Mouse (Mus musculus) cortical plate, adult 2 months (tissue): Measurements from ENCODE around the gene Aqp2. TPM values are rescaled to one million over a fixed set of nuclear protein-coding genes. Genes with fewer than 3 reads are reported as not detected.

ENCODE experiments used
- H3K27ac ChIP-seq: fragments of 200-500 bp; 2 replicates; pipeline ENCODE4 v1.5.1; 2012; ENCODE audit warnings: low read length, control low read depth, inconsistent platforms; ENCODE audit not compliant: insufficient read depth
- H3K4me1 ChIP-seq: fragments of 200-500 bp; 2 replicates; pipeline ENCODE4 v1.6.1; 2011; ENCODE audit warnings: low read length; ENCODE audit not compliant: control insufficient read depth, insufficient read depth
- H3K4me3 ChIP-seq: fragments of 200-500 bp; 2 replicates; pipeline ENCODE4 v1.5.1; 2011; ENCODE audit warnings: mild to moderate bottlenecking, low read length, control low read depth; ENCODE audit not compliant: insufficient read depth
- CTCF ChIP-seq: fragments of 200-500 bp; IDR thresholded peaks from 2 replicates; pipeline ENCODE4 v1.5.1; 2011; ENCODE audit warnings: mild to moderate bottlenecking, control low read depth, low read length; ENCODE audit not compliant: insufficient read depth; ENCODE audit errors: extremely low read depth
- POLR2A ChIP-seq: fragments of 200-500 bp; IDR thresholded peaks from 2 replicates; pipeline ENCODE4 v1.6.1; 2011; ENCODE audit warnings: mild to moderate bottlenecking, low read length, control low read depth; ENCODE audit not compliant: insufficient read depth; ENCODE audit errors: extremely low read depth
- polyA plus RNA-seq: library from polyadenylated mRNA; depleted of rRNA; stranded (reverse); fragments of >200 nt; gene quantifications from 2 replicates; pipeline ENCODE4 v1.2.3, GENCODE M21; 2012

Gene Aqp2
- polyA plus RNA-seq, 1 experiment = 0.21 TPM

DNA sequence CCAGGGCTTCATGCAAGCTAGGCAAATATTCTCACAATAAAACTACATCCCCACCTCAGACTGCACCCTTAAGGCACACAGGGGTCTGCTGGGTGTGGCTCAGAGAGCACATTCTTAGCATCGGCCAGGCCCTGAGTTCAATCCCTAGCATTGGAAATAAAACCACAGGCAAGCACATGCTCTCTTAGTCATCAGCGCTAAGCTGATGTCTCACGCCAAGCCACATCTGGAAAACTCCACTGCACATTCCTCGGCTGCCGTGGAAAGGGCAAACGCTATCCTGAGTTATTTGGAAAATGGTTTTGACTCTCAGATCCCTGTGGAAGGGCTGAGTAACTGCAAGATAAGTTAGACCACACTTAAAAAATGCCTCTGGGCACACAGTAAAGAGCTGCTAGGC, 25.1 kb upstream of the Aqp2 start:
- TF ChIP-seq POLR2A (no peak), CTCF (no peak)
- Histone ChIP-seq H3K4me1 (no peaks in the 10 kb centered on the region), H3K4me3 (no peak overlapping the region), H3K27ac (no peak overlapping the region)

DNA sequence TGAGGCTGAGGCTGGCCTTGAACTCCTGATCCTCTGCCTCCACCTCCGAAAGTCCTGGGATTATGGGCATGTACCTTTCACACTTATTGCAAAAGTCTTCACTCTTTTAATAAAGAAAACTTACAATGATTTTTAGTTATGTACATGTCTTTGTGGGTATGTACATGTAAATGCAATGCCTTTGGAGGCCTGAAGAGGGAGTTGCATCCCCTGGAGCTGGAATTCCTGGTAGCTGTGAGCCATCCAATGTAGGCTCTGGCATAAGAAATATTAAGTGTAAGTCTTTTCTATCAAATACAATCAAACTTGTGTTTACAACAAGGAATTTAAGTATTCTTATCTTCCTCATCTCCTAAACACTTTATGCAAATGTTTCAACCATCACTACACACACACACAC, 19.9 kb upstream of the Aqp2 start:
- no peaks in the 10 kb centered on the region for H3K4me1 ChIP-seq

DNA sequence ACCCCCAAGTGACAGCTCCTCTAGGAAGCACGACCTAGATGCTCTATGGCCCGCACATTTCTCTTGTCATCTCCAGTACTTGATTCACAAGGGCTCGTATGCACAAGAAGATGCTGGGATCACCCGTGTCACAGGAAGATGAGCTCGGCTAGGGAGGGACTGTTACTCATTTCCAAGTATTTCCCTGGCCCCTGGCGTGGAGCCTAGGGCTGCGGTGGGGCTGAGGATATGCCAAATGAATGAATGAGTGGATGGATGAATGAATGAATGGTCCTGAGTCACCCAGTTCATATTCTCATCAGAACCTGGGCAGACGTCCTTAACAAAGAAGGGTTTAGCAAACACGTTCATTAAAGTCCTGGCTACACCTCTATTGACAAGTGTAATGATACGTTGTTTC, 18.6 kb upstream of the Aqp2 start:
- H3K27ac ChIP-seq = no peak overlapping the region
- H3K4me1 ChIP-seq = no peaks in the 10 kb centered on the region
- H3K4me3 ChIP-seq = no peak overlapping the region
- TF ChIP-seq POLR2A (no peak), CTCF (no peak)

More for the DNA sequence above, 19.9 kb upstream of the Aqp2 start:
- Histone ChIP-seq H3K4me3 (no peak overlapping the region), H3K27ac (no peak overlapping the region)
- TF ChIP-seq CTCF (no peak), POLR2A (no peak)

DNA sequence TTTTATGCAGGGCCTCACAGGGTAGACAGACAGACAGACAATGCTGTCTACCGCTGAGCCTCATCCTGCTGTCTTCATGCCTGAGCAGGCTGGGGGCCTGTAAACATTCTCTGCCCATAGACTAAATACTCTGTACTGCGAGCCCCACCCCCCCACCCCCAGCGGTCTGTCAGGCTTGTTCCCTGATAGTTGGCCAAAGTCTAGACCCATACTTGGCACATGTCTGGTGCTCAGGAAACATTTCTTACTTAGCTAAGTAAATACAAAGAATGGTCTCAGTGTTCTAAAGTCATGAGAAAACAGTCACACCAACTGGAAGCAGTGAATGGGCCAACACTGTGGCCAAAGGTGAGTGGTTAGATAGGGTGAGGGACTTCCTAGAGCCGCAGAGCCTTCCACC, 11.5 kb upstream of the Aqp2 start:
- no peak for TF ChIP-seq CTCF
- no peak for TF ChIP-seq POLR2A
- Histone ChIP-seq H3K27ac (no peak overlapping the region), H3K4me3 (no peak overlapping the region), H3K4me1 (no peaks in the 10 kb centered on the region)

DNA sequence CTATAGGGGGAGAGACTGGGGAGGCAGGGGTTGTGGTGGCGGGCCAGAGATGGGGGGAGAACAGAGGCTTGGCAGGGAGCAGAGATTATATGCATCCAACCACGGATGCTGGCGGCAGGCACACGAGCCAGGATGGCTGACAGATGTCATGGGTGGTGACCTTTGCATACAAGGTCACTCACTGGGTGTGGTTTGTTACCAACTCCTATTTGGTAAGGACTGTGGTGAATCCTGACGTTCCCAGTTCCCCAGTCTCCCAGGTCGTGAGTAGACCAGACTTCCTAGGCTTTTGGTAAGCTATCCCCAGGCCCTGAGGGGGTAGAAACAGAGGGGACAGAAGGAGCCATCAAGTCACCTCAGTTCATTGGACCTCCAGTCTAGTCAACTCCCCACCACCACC, 10.2 kb upstream of the Aqp2 start:
- Histone ChIP-seq H3K4me3 (no peak overlapping the region), H3K4me1 (no peaks in the 10 kb centered on the region), H3K27ac (no peak overlapping the region)
- TF ChIP-seq CTCF (no peak), POLR2A (no peak)

DNA sequence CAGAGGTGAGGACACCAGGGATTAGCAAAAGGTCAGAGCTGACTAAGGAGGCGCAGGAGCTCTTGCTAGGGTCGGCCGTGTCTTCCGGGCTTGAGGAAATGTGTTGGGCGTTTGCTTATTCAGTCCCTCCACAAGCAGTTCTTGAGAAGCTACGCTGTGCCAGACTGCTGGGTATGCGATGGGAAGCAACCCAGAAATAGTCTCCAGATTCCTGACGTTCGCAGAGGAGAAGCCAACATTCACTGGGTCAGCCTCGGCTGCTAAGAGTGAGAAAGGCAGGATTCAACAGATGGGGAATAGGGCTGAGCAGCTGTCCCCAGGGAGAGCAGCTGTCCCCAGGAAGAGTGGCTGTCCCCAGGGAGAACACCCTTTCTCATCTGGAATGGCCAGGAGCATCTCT, 9.7 kb upstream of the Aqp2 start:
- no peak overlapping the region for H3K4me3 ChIP-seq
- no peaks in the 10 kb centered on the region for H3K4me1 ChIP-seq
- TF ChIP-seq CTCF (no peak), POLR2A (no peak)
- H3K27ac ChIP-seq = no peak overlapping the region

DNA sequence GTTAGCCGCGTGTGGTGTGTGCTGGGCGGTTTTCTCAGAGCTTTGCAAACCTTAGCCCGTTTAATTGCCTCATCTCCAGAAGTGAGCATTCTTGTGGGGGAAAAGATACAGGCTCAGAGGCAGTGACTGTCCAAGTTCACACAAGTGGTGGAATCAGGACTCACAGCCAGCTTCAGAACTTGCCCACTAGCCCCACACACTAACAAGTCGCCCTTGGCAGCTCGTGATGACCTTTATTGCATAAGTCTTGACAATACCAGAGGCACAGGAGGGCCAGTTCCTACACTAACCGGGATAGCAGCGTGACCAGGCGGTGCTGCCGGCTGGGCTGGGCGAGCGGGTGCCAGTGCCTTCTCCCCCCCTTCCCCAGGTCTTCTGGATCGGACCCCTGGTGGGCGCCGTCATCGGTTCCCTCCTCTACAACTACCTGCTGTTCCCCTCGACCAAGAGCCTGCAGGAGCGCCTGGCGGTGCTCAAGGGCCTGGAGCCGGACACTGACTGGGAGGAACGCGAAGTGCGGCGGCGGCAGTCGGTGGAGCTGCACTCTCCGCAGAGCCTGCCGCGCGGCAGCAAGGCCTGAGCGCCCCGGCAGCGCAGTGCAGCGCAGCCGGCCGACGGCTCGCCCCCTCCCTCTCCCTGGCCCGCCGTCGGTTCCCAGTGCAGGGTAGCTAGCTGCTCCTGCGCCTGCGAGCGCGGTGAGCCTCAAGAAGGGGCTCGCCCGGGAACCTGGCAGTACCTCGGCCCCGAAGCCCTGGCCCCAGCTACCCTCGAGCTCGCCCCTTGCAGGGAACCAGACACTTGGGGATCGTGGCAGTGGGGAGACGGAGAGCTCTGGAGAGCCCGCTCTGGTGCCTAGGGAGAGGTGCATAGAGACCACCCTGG, 4.8 kb downstream of the Aqp2 start:
- no peak overlapping the region for H3K27ac ChIP-seq
- H3K4me1 ChIP-seq = no peaks in the 10 kb centered on the region; the same call in 1 of the 2 replicates
- TF ChIP-seq CTCF (no peak), POLR2A (no peak)
- no peak overlapping the region for H3K4me3 ChIP-seq

DNA sequence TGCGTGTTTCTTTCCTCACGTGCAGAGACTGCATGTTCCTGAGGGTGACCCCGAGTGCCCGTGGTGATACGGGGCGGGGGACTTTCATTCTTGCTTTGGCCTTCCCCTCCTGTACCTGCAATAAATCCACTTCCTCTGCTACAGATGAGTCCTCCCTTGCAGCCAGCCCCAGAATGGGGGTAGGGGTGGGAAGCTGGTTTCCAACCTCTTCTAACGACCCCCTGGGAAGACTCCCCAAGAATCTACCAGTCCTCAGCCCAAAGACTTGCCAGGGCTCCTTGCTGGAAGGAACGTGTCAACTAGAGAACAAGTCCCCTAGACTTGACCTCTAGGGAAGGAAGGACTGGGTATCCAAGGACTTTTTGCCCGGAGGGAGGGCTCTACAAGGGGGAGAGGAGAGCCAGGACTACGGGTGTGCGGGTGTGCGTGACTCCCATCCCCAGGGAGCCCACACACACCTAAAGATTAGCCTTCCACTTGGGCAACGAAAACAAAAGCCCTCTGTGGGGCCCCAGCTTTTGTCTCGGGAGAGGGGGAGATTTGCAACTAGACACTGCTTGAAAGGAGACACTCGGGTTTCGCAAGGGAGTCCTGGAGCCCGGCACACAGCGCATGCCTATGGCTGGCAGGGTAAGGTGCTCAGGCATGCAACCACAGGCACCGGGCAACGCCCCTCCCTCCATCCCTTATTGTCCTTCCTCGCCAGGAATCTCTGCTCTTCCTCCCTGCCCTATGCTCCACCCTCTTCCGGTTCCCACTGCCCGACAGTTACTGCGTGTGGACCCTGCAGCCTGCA, 5.8 kb downstream of the Aqp2 start:
- TF ChIP-seq CTCF = no peak
- no peak for TF ChIP-seq POLR2A
- H3K4me3 ChIP-seq = no peak overlapping the region
- no peaks in the 10 kb centered on the region; the same call in 1 of the 2 replicates for H3K4me1 ChIP-seq
- H3K27ac ChIP-seq = no peak overlapping the region

DNA sequence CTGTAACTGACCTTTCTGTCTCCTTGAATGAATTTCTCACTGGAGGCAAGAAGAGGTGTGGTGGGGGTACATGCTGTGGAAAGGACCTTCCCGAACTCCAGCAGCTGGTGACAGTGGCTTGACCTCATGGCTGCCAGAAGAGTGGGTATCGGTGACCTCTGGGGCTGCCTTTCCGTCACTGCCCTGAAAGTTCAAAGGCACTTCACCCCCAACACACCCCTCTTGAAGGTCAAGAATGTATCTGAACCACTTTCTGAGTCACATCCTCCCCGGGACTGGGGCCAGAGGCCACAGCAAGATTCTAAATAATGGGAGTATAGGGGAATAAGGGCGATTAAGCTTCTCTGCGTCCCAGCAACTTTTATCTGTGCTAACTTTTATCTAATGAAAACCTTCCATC, 6.9 kb downstream of the Aqp2 start:
- TF ChIP-seq POLR2A = no peak
- TF ChIP-seq CTCF = no peak
- no peak overlapping the region for H3K27ac ChIP-seq
- no peaks in the 10 kb centered on the region; the same call in 1 of the 2 replicates for H3K4me1 ChIP-seq
- H3K4me3 ChIP-seq = no peak overlapping the region

DNA sequence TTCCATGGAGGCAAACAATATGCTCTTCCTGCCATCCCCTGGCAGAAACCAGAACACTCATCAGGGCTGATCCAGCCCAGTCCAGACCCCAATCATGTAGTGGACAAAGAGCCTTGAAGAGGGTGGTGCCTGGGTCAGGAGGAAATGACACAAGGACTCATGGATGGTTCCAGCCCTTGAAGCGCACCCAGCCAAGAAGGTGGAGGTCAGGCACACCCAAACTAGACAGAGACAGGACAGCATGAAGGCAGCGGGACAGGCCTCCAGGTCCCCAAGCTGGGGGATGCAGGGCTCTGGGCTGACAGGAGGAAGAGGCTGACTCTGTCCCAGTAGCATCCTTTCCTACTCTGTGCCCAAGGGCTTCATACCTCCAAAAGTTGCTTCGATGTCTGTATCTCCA, 7.7 kb downstream of the Aqp2 start:
- no peaks in the 10 kb centered on the region; the same call in 1 of the 2 replicates for H3K4me1 ChIP-seq
- TF ChIP-seq POLR2A = no peak
- no peak for TF ChIP-seq CTCF
- no peak overlapping the region for H3K27ac ChIP-seq
- no peak overlapping the region for H3K4me3 ChIP-seq

DNA sequence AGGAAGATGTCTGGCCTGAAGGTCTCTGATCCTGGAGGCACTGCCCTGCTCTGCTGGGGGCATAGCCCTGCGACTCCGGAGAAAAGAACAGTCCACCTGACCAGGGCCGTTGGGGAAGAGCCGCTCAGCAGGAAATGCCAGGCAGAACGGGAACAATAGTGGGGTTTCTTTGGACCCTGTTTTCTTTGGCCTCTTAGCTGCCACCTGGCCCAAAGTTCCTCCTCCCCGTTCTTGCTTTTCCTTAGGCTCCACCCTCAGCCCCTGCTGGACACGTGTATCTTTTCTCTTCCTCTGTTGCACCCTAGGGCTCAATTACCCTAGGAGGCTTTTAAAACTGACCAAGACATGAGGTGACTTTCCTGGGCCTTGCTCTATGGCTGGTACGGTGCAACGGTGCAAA, 10.4 kb downstream of the Aqp2 start:
- TF ChIP-seq POLR2A (no peak), CTCF (no peak)
- Histone ChIP-seq H3K4me1 (no peaks in the 10 kb centered on the region), H3K4me3 (no peak overlapping the region), H3K27ac (no peak overlapping the region)
